Mouse (Mus musculus): ENCODE results near the gene Umad1. TPM values are rescaled to one million over a fixed set of nuclear protein-coding genes. Genes with fewer than 3 reads are reported as not detected.

The Umad1 gene
- total RNA-seq, 2 experiments from 2014 or later: 11.8 to 18.7 TPM

DNA sequence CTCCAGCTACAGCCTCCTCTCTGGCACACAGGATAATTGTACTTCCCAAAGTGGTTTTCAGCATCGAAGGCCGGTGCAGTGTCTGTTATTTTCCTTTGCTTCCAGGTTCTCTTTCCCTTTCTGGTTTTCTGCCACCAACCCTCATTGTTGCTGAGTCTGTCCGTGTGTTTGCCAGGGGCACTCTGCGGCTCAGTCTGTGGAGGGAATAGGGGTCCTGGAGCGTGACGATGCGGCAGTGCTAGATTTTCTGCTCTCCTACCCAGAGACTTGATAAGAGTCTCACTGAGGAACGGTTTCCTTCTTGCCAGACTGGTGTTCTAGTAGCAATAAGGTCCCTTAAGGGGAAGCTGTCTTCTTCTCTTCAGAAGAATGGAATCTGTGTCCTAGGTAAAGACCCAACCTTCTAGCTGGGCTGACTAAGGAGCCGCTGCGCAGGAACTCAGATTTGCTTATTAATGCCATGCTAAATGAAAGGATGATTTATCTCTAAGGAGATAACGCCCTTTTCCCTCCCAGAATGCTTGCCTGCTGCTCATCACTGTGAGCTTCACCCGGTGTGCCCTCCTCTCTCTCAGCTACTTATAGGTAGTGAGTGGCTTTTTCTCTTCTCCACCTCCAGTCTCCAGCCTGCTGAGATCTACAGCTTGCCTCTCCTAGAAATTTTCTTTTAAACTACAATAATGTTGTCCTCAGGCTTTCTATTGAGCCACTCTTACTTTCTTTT is 105.1 kb downstream of the Umad1 start:
- ATAC-seq (replicated peaks; ENCODE audit: poor library complexity, severe bottlenecking): no peak

DNA sequence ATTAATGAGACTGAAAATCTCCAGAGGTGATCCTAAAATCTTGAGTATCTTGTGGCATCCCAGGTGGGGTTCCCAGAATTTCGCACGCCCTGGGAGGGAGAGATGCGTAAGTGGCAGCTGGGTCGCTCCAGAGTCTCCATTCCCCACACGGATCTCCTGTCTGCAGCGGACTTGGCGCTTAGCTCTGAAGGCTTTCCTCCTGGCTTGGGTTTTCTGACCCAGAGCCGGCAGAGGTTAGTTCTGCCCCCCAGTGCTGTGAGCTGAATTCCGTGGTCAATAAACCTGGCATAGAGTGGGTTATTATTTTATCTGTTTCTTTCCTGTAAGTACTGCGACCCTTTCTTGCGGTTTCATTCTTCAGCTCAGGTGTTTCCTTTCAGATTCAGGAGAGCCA is 105.7 kb downstream of the Umad1 start:
- ATAC-seq (replicated peaks; ENCODE audit: poor library complexity, severe bottlenecking): no peak

DNA sequence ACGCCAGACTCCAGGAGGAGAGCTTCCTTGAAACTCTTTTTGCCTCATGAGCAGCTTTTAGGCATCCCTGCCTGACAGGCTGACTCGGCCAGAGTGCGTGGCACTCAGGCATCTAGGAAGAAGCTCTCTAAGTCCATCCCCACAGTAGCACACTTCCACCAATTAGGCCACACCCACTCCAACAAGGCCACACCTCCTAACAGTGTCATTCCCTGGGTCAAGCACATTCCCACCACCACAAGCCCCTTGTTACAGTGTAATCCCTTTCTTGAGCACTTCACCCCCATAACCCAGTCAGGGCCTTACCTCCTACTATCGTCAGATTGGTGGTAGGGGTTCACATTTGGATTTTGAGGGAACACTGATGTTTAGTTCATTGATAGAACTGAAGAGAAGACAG is 108.6 kb downstream of the Umad1 start:
- ATAC-seq (replicated peaks; ENCODE audit: poor library complexity, severe bottlenecking): no peak

DNA sequence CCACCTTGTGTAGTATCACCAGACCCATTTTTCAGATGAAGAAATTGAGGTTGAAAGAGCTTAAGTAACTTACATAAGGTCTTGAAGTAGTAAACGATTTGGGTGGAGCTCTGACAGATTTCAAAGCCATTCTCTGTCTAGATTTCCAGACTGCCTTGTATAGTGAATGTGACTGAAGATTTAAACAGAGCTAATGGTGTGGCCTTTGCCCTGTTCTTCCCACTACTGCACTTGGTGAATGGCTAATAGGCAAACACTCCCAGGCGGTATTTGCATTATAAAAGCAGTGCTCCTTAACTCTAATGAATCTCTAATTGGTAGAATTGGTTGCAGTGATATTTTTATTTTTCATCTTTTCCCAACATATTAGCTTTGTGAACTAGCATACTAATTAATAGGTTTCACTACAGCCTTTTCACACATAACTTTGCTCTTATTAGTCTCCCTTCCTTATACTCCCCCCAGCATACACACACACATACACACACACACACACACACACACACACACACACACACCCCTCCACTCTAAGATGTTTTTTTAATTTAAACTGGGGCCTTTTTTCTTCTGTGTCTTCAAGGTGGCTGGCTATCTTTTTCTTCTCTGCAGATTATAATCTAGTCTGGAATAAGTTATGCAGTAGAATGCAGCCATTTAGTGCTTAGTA is 109.2 kb downstream of the Umad1 start:
- ATAC-seq (replicated peaks; ENCODE audit: poor library complexity, severe bottlenecking): no peak

DNA sequence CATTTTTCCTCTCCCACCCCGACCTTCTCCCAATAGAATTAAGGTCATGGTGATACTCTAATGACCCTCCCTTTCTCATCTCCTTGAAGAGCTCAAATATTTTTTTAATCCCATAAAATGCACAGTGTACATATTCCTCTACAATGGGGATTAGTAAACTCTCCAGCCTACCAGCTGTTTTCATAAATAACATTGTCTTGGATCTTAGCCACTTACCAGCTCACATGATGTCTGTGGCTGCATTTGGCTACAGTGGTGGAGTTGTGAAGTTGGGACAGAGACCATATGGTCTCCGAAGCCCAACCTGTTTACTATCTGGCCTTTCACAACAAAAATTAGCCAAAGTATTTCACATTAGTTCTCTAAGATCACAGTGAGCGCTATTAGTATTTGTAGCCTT is 111.5 kb downstream of the Umad1 start:
- ATAC-seq (replicated peaks; ENCODE audit: poor library complexity, severe bottlenecking): no peak

DNA sequence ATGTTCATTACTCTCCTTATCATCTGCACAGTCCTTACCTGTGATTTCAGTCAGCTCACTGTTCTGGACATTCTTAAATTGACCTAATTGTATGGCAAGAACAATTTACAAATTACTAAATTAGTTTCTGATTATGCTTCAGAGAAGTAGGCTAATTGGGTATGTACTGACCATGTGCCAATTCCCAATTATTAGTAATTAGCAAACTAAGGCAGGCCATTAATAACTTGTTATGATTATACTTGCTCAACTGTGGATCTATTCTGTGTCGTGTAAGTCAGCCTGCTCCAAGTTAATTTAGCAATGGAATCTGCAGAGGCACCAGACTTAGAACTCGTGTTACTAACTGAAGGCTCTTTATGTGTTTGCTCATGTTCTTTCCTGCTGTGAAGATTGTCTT is 114.0 kb downstream of the Umad1 start:
- ATAC-seq (replicated peaks; ENCODE audit: poor library complexity, severe bottlenecking): no peak

DNA sequence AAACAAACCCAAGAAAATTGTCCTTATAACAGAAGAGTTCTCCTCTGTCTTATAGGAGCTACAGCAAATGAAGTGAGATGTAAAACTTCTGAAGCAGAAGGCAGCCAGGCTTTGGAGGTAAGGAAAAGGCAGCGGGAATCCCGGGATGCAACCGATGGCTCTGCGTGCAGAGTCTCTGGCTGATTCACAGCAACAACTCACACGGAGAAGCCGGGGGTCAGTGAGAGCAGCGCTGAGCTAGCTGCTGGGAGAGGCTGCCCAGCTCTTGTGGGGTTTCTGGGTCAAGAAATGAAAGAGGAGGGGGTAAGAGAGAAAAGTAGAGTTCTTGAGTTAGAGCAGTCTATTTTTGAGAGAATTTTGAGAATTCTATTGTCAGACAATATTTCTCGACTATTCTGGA is 114.8 kb downstream of the Umad1 start:
- no peak for ATAC-seq (replicated peaks; ENCODE audit: poor library complexity, severe bottlenecking)

DNA sequence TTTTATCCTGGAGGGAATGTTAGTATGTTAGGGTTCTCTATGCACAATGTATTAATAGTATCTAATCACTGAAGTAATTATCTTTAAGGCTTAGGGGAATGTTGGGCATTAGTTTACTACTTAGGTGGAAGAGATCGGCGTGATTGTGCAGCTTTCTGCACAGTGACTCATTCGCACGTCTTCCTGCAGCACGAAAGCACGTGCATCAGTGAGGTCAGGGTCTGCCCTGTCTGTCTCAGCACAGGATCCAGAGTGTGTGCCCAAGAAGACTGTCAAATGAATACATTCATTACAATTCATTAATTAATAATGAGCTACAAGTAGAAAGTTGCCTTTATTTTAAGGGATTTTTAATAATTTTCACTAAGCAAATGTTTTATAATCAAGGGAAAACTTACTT is 115.2 kb downstream of the Umad1 start:
- ATAC-seq (replicated peaks; ENCODE audit: poor library complexity, severe bottlenecking): no peak

DNA sequence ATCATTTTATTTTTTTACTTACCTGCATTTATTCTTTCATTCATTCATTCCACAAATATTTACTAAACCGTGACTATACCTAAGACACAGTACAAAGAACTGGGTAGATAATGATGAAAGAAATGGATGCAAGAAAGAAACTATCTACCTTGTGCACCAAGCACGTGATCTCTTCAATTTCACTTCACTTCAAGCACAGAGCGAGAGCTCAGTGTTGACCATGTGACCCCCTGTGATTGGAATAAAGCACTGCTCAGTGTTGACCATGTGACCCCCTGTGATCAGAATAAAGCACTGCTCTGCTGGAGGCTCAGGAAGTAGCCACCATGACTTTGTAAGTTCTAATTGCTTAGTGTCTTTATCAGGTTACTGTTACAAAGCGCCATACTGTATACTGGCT is 115.6 kb downstream of the Umad1 start:
- ATAC-seq (replicated peaks; ENCODE audit: poor library complexity, severe bottlenecking): no peak

DNA sequence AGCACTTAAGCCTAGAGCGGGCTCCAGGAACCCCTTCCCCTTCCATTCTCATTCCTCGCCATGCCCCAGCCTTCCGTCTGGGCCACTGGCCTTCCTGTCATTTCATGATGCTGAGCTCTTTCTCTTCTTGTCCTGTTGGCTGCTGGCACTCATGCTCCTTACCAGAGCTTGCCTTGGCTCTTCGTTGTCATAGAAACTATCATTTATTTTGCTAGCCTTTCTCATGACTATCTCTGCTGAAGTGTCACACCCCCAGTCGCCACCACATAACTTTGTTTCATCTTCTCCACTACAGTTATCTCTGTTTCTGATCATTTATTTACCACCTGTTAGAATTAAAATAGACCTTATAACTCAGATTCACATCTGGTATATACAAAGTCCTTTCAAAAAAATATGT is 117.3 kb downstream of the Umad1 start:
- no peak for ATAC-seq (replicated peaks; ENCODE audit: poor library complexity, severe bottlenecking)

DNA sequence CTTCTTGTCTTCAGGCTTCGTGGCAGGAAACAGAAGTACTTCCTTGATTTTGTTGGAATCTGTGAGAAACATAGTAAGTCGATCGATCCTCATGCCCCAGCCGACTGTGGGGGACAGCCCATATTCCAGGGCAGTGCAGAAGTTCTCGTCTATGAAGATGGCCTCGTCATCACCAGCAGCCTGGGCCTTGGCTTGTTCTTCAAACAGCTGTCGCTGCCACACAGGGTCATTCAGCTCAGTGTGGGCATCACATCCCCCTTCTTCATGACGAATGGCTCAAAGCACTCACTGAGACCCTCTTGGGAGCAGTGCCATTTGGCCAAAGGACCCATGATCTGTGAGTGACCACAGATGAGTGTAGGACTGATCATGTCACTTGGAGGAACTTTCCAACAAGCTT is 118.6 kb downstream of the Umad1 start:
- no peak for ATAC-seq (replicated peaks; ENCODE audit: poor library complexity, severe bottlenecking)

DNA sequence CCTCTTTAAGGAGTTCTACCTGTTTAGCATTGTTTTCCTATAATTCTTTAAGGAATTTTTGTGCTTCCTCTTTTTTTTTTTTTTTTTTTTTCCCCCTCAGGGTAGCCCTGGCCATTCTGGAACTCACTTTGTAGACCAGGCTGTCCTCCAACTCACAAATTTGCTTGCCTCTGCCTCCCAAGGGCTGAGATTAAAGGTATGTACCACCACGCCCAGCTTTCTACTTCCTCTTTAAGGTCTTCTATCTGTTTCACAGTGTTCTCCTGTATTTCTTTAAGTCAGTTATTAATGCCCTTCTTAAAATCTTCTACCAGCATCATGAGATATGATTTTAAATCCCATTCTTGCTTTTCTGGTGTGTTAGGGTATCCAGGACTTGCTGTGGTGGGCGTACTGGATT is 130.2 kb downstream of the Umad1 start:
- no peak for ATAC-seq (replicated peaks; ENCODE audit: poor library complexity, severe bottlenecking)

DNA sequence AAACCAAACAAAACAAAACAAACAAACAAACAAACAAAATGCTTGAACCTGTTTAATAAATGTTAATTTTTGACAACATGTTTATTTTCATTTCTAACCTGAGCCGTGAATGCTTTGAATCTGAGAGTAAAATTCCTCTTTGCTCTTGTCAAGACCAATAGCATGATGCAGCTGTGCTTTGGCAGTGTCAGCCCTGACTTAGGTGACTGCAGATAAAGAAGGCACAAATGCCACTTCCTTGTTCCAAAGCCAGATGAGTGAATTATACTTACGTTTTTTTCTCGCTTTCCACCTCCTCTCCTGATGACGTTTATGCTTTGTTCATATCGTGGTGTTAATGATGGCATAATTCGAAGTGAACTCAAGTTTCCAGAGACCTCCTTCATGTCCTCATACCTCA is 131.2 kb downstream of the Umad1 start:
- no peak for ATAC-seq (replicated peaks; ENCODE audit: poor library complexity, severe bottlenecking)

DNA sequence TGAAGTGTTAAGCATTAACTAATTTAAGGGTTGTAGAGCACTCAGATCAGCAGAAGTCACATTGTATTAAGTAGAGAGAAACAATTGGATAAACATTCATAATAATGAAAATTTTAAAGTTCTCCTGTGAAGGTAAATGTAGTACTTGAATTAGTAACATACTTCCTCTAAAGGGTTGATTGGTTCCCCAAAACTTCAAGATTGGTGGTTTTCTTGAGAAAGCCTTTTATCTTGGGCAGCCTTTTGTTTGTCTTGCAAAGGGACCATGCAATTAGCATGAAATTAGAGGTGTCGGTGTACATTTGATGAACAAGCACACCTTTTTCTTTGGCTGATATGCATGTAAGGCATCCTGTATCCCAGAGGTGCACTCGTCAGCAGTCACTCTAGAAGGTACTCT is 131.8 kb downstream of the Umad1 start:
- ATAC-seq (replicated peaks; ENCODE audit: poor library complexity, severe bottlenecking): no peak

DNA sequence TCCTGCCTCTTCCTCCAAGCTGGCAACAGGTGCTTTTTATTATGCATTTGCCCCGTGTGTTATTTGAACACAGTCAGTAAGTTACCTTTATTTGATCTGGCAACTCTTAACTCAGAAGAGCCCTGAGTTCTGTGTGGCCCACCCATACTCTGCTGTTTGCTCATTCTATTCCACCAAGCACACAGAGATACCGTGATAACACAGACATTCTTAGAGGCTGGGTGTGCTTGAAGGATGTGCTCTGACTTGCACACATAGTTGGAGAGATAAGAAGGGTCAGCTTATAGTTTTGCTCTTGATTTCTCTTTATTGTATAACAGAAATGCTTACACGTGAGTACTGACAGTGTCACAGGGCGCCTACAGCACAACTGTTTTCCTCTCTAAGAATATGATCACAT is 133.9 kb downstream of the Umad1 start:
- ATAC-seq (replicated peaks; ENCODE audit: poor library complexity, severe bottlenecking): no peak

DNA sequence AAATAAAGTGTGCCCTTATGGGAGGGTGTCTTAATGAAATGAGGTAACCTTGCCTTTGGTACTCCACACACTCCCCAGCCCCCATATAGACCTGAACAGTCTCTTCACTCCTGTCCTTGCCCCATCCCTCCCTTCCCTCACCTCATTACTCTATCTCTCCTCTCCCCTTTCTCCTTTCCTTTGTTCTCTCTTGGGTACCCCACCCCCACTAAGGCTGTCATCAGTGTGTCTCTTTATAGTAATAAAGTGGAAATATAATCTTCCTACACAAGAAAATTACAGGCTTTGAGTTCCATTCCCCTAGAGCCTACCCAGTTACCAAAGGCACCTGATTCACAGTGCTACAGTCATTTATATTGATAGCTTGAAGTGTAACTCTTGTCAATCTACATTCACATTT is 135.0 kb downstream of the Umad1 start:
- ATAC-seq (replicated peaks; ENCODE audit: poor library complexity, severe bottlenecking): no peak

DNA sequence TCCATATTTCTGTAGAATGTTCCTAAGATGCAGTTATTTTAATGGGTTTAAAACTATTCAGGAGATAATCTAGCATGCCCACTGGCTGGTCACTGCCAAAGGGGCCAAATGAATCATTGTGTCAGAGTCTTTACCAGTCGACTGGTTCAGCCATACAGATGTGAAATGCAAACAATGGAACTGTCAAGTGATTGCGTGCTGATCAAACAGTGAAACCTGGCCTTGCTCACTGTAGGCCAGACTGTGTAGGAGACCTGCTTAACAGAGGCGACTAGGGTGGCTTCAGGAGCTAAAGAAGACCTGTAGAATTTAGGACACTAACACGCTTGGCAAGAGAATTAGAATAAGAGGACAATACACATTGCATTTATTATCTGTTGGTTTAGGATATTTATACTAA is 136.0 kb downstream of the Umad1 start:
- ATAC-seq (replicated peaks; ENCODE audit: poor library complexity, severe bottlenecking): no peak

DNA sequence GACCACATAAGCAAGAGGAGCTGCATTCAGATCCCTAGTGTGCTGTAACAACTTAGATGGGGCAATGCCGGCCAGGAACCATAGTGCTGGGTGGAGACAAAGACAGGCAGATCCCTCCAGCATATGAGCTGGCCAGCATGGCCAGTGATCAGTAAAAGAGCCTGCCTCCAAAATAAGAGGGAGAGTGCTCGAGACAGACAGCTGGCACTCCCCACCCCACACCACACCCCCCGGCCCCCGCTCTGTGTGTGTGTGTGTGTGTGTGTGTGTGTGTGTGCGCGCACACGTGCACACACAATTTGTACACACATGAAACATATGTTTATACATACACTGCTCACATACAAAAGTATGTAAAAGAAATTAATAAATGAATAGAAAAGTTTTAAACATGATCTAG is 138.2 kb downstream of the Umad1 start:
- no peak for ATAC-seq (replicated peaks; ENCODE audit: poor library complexity, severe bottlenecking)

DNA sequence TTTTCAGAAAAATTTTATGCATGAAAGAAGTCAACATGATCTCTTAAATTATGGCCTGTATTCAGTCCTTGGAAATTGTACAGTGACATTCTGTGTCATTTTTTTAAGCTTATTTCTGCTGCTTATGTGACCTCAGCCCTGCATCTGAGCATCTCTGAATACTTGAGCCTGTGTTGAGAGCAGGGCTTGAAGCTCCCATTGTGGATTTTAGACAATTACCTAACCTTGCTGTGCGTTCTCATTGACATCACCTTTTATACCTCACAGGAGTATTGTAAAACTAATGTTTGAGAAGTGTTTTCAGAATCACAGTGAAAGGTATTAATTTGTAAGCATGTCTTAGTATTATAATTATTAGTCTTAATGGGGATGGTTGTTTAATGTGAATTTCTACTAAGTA is 140.6 kb downstream of the Umad1 start:
- ATAC-seq (replicated peaks; ENCODE audit: poor library complexity, severe bottlenecking): no peak

DNA sequence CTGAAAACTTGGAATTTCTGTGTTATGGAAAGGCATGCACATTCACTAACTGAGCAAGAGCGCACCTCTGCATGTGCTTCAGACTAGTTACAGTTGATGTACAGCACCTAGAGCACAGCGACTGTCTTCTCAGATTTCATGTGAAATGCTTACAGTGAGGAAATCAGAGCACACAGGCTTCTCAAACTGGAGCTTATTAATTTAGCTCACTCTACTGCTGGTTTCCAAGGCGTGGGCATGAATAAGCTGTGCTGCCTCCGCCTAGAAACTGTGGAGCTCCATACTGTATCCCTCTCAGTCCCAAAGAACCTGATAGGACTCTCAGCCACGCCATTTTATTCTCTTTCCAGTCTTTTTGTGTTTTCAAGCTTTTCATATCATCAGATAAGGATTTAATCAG is 144.0 kb downstream of the Umad1 start:
- ATAC-seq (replicated peaks; ENCODE audit: poor library complexity, severe bottlenecking): no peak

DNA sequence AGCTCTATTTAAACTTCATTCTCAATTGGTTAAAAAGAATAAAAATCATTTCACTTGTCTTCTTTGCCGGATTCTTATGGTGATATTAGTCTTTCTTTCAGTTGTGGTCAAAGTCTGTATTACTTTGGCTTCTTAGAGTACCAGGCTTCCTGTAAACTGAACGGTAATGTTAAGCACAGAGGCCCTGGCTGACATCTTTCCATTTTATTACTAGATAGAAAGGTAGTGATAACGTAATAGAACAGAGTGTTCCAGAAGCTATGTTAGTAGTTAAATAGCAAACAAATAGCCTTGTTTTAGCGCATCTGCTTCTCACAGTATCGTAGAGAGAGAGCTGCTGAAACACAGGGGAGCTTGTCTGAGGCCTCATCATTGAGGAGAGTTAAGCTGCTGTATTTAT is 146.8 kb downstream of the Umad1 start:
- no peak for ATAC-seq (replicated peaks; ENCODE audit: poor library complexity, severe bottlenecking)

DNA sequence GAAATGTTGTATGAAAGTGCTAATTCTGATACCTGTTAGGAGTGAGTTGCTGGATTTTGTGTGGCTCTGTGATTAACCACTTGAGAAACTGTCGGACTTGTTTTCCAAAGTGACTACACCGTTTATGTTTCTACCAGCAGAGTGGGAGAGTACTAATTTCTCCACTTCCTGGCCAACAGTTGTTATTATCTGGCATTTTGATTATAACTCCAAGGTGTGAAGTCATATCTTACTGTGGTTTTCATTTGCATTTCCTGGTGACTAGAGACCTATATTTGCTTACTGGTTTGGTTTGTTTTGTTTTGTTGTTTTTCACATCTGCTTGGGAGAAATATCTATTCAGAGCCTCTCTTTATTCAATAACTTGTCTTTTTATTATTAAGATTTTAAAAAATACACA is 149.2 kb downstream of the Umad1 start:
- no peak for ATAC-seq (replicated peaks; ENCODE audit: poor library complexity, severe bottlenecking)

All from granulocyte monocyte progenitor cell, adult 5-6 weeks (primary cell).